Mouse (Mus musculus) kidney, adult 2 months (tissue): ENCODE results near the gene Zfp600.
"Not testable (repeated sequence)": the region's sequence is repeated elsewhere in the genome, so short reads cannot be mapped to it uniquely, and the experiment has no call there.

ENCODE experiments used
- CTCF ChIP-seq: fragments of 200-500 bp; conservative IDR thresholded peaks from 2 replicates; pipeline ENCODE4 v1.5.1; 2011; ENCODE audit warnings: low read depth, mild to moderate bottlenecking, control low read depth, low read length, moderate library complexity, mixed read lengths; ENCODE audit not compliant: insufficient read depth, insufficient read length
- POLR2A ChIP-seq: fragments of 200-500 bp; IDR thresholded peaks from one replicate; pipeline ENCODE4 v1.6.1; 2011; ENCODE audit warnings: low read depth, low read length, control low read depth

DNA sequence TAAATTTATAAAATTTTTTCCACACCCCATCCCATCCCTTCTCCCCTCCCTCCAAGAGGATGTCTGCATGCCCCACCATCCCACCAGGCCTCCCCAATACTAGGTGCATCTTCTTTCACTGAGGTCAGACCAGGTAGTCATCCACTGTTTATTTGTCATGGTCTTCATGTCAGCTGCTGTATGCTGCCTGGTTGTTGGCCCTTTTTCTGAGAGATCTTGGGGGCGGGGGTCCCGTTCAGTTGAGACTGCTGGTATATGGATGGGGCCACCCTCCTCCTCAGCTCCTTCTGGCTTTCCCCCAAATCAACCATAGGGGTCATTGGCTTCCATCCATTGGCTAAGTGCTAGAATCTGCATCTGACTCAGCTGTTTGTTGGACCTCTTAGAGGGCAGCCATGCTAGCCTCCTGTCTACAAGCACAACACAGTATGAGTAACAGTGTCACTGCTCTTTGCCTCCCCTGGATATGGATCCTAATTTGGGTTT lies 12.1 kb downstream of the Zfp600 start:
- TF ChIP-seq POLR2A, CTCF: not testable (repeated sequence)
